Mouse (Mus musculus): ENCODE results near the gene Banp. TPM values are rescaled to one million over a fixed set of nuclear protein-coding genes. Genes with fewer than 3 reads are reported as not detected.

The Banp gene
- polyA plus RNA-seq, 1 experiment from 2014 or later, result 25.4 TPM

- ATAC-seq, result no peak
- H3K9ac ChIP-seq, result no peak overlapping the region
- no peak overlapping the region for H3K4me3 ChIP-seq
- WGBS (ENCODE audit: insufficient replicate concordance), result 74% methylated on average over 3 of the region's 3 CpGs
- H3K9me3 ChIP-seq (replicated peaks), result no peaks in the 10 kb centered on the region
- H3K27me3 ChIP-seq (replicated peaks), result no peaks in the 10 kb centered on the region
- peaks cover 76% of the 10 kb centered on the region for H3K36me3 ChIP-seq
- H3K27ac ChIP-seq, result no peak overlapping the region
- H3K4me1 ChIP-seq, result no peaks in the 10 kb centered on the region
- no peak overlapping the region for H3K4me2 ChIP-seq
These were observed 65.1 kb downstream of the Banp start for GRCm38 (mm10) chr8:122014606-122015005.

- no peak for ATAC-seq
- Histone ChIP-seq H3K4me3 (no peak overlapping the region), H3K9ac (no peak overlapping the region), H3K9me3 (replicated peaks) (no peaks in the 10 kb centered on the region), H3K4me1 (0 out of 2 replicates have a peak, but pooled peaks cover 5% of the 10 kb centered on the region), H3K27me3 (replicated peaks) (no peaks in the 10 kb centered on the region), H3K4me2 (no peak overlapping the region), H3K36me3 (peaks cover 87% of the 10 kb centered on the region), H3K27ac (no peak overlapping the region)
- WGBS (ENCODE audit: insufficient replicate concordance), result 82% methylated on average over 22 of the region's 22 CpGs
These were observed 68.7 kb downstream of the Banp start for GRCm38 (mm10) chr8:122018046-122018831.

GRCm38 (mm10) chr8:122019162-122019561 is 69.6 kb downstream of the Banp start:
- Histone ChIP-seq H3K27ac (no peak overlapping the region), H3K4me2 (no peak overlapping the region), H3K9me3 (replicated peaks) (no peaks in the 10 kb centered on the region), H3K36me3 (peaks cover 90% of the 10 kb centered on the region), H3K4me3 (no peak overlapping the region), H3K4me1 (0 out of 2 replicates have a peak, but pooled peaks cover 5% of the 10 kb centered on the region), H3K9ac (no peak overlapping the region), H3K27me3 (replicated peaks) (no peaks in the 10 kb centered on the region)
- no peak for ATAC-seq
- WGBS (ENCODE audit: insufficient replicate concordance), result 89% methylated on average over 1 of the region's 1 CpGs

- H3K9me3 ChIP-seq (replicated peaks), result no peaks in the 10 kb centered on the region
- ATAC-seq, result no peak
- H3K36me3 ChIP-seq, result peaks cover 96% of the 10 kb centered on the region
- H3K4me3 ChIP-seq, result no peak overlapping the region
- 80% methylated on average over 8 of the region's 8 CpGs for WGBS (ENCODE audit: insufficient replicate concordance)
- H3K4me2 ChIP-seq, result no peak overlapping the region
- no peak overlapping the region for H3K27ac ChIP-seq
- 0 out of 2 replicates have a peak, but pooled peaks cover 5% of the 10 kb centered on the region for H3K4me1 ChIP-seq
- no peak overlapping the region for H3K9ac ChIP-seq
- no peaks in the 10 kb centered on the region for H3K27me3 ChIP-seq (replicated peaks)
These were observed 70.7 kb downstream of the Banp start for GRCm38 (mm10) chr8:122020050-122020771.

GRCm38 (mm10) chr8:122021725-122022124 is 72.2 kb downstream of the Banp start:
- no peak overlapping the region for H3K4me2 ChIP-seq
- 0 out of 2 replicates have a peak, but pooled peaks cover 5% of the 10 kb centered on the region for H3K4me1 ChIP-seq
- no peak overlapping the region for H3K9ac ChIP-seq
- no peak for ATAC-seq
- 77% methylated on average over 2 of the region's 2 CpGs for WGBS (ENCODE audit: insufficient replicate concordance)
- peaks cover 97% of the 10 kb centered on the region for H3K36me3 ChIP-seq
- no peaks in the 10 kb centered on the region for H3K27me3 ChIP-seq (replicated peaks)
- no peak overlapping the region for H3K27ac ChIP-seq
- H3K9me3 ChIP-seq (replicated peaks), result no peaks in the 10 kb centered on the region
- H3K4me3 ChIP-seq, result no peak overlapping the region

GRCm38 (mm10) chr8:122022274-122022673 is 72.7 kb downstream of the Banp start:
- Histone ChIP-seq H3K4me2 (no peak overlapping the region), H3K36me3 (peaks cover 97% of the 10 kb centered on the region), H3K9ac (no peak overlapping the region), H3K27ac (no peak overlapping the region), H3K9me3 (replicated peaks) (no peaks in the 10 kb centered on the region), H3K4me3 (no peak overlapping the region), H3K27me3 (replicated peaks) (no peaks in the 10 kb centered on the region), H3K4me1 (0 out of 2 replicates have a peak, but pooled peaks cover 5% of the 10 kb centered on the region)
- no peak; the same call in 1 of the 2 replicates for ATAC-seq
- WGBS (ENCODE audit: insufficient replicate concordance), result 76% methylated on average over 6 of the region's 6 CpGs

GRCm38 (mm10) chr8:122022705-122023104 is 73.2 kb downstream of the Banp start:
- Histone ChIP-seq H3K9ac (no peak overlapping the region), H3K27me3 (replicated peaks) (no peaks in the 10 kb centered on the region), H3K36me3 (peaks cover 94% of the 10 kb centered on the region), H3K27ac (no peak overlapping the region), H3K9me3 (replicated peaks) (no peaks in the 10 kb centered on the region), H3K4me1 (0 out of 2 replicates have a peak, but pooled peaks cover 5% of the 10 kb centered on the region), H3K4me2 (no peak overlapping the region), H3K4me3 (no peak overlapping the region)
- ATAC-seq, result no peak
- 69% methylated on average over 4 of the region's 4 CpGs for WGBS (ENCODE audit: insufficient replicate concordance)

- no peak overlapping the region for H3K4me2 ChIP-seq
- ATAC-seq, result no peak
- 0 out of 2 replicates have a peak, but pooled peaks cover 5% of the 10 kb centered on the region for H3K4me1 ChIP-seq
- no peak overlapping the region for H3K27ac ChIP-seq
- H3K9me3 ChIP-seq (replicated peaks), result no peaks in the 10 kb centered on the region
- no peak overlapping the region for H3K4me3 ChIP-seq
- no peaks in the 10 kb centered on the region for H3K27me3 ChIP-seq (replicated peaks)
- H3K36me3 ChIP-seq, result peaks cover 66% of the 10 kb centered on the region
- H3K9ac ChIP-seq, result no peak overlapping the region
- 86% methylated on average over 9 of the region's 9 CpGs for WGBS (ENCODE audit: insufficient replicate concordance)
These were observed 76.0 kb downstream of the Banp start for GRCm38 (mm10) chr8:122025546-122025945.

GRCm38 (mm10) chr8:122028116-122028515 is 78.6 kb downstream of the Banp start:
- H3K36me3 ChIP-seq, result peaks cover 41% of the 10 kb centered on the region
- ATAC-seq, result no peak

GRCm38 (mm10) chr8:122030965-122031364 is 81.4 kb downstream of the Banp start:
- ATAC-seq, result no peak
- H3K27ac ChIP-seq, result no peak overlapping the region
- H3K9me3 ChIP-seq (replicated peaks), result no peaks in the 10 kb centered on the region
- H3K27me3 ChIP-seq (replicated peaks), result no peaks in the 10 kb centered on the region; the same call in 1 of the 2 replicates
- H3K4me3 ChIP-seq, result no peak overlapping the region
- no peak overlapping the region for H3K9ac ChIP-seq
- 59% methylated on average over 7 of the region's 7 CpGs for WGBS (ENCODE audit: insufficient replicate concordance)
- H3K4me2 ChIP-seq, result no peak overlapping the region
- 0 out of 2 replicates have a peak, but pooled peaks cover 6% of the 10 kb centered on the region for H3K4me1 ChIP-seq
- peaks cover 13% of the 10 kb centered on the region for H3K36me3 ChIP-seq

More at GRCm38 (mm10) chr8:122028116-122028515, 78.6 kb downstream of the Banp start:
- 76% methylated on average over 4 of the region's 4 CpGs for WGBS (ENCODE audit: insufficient replicate concordance)
- Histone ChIP-seq H3K27me3 (replicated peaks) (no peaks in the 10 kb centered on the region; the same call in 1 of the 2 replicates), H3K4me3 (no peak overlapping the region), H3K4me2 (no peak overlapping the region), H3K9me3 (replicated peaks) (no peaks in the 10 kb centered on the region), H3K27ac (no peak overlapping the region), H3K9ac (no peak overlapping the region), H3K4me1 (no peaks in the 10 kb centered on the region)

- ATAC-seq, result no peak
- Histone ChIP-seq H3K9me3 (replicated peaks) (no peaks in the 10 kb centered on the region), H3K36me3 (no peaks in the 10 kb centered on the region), H3K4me3 (no peak overlapping the region), H3K4me2 (no peak overlapping the region), H3K27me3 (replicated peaks) (peaks cover 4% of the 10 kb centered on the region; the same call in 1 of the 2 replicates), H3K9ac (no peak overlapping the region), H3K4me1 (0 out of 2 replicates have a peak, but pooled peaks cover 6% of the 10 kb centered on the region), H3K27ac (no peak overlapping the region)
- 40% methylated on average over 9 of the region's 9 CpGs for WGBS (ENCODE audit: insufficient replicate concordance)
These were observed 83.2 kb downstream of the Banp start for GRCm38 (mm10) chr8:122032741-122033140.

GRCm38 (mm10) chr8:122035543-122035942 is 86.0 kb downstream of the Banp start:
- Histone ChIP-seq H3K27ac (no peak overlapping the region), H3K4me2 (no peak overlapping the region), H3K4me3 (no peak overlapping the region), H3K36me3 (no peaks in the 10 kb centered on the region), H3K9ac (no peak overlapping the region), H3K27me3 (replicated peaks) (peaks cover 4% of the 10 kb centered on the region; the same call in 1 of the 2 replicates), H3K4me1 (0 out of 2 replicates have a peak, but pooled peaks cover 6% of the 10 kb centered on the region), H3K9me3 (replicated peaks) (no peaks in the 10 kb centered on the region)
- WGBS (ENCODE audit: insufficient replicate concordance), result 59% methylated on average over 7 of the region's 7 CpGs
- no peak for ATAC-seq
